Mouse (Mus musculus) lung, postnatal 0 days (tissue): Measurements from ENCODE around the gene Olfr152.

Experiments used
- CTCF ChIP-seq: IDR thresholded peaks from 2 replicates; pipeline ENCODE4 v1.5.1; 2016; ENCODE audit warnings: antibody characterized with exemption, mild to moderate bottlenecking
- EP300 ChIP-seq: IDR thresholded peaks from 2 replicates; pipeline ENCODE4 v1.6.1; 2016; ENCODE audit warnings: antibody characterized with exemption, mild to moderate bottlenecking, control low read depth

- TF ChIP-seq CTCF (no peak), EP300 (no peak)
Measured at GRCm38 (mm10) chr2:87779183-87779582, at the start of gene Olfr152.
